Mouse (Mus musculus) stomach, embryonic 16.5 days (tissue): ENCODE measurements around the gene Dlg1. TPM values are rescaled to one million over a fixed set of nuclear protein-coding genes. Genes with fewer than 3 reads are reported as not detected.

Source experiments
- ATAC-seq: fragments of 200-750 bp; cut with Nextera tagmentation; 2 replicates; pipeline ENCODE4 v1.8.0; 2017; ENCODE audit warnings: moderate number of reproducible peaks, moderate TSS enrichment; ENCODE audit not compliant: insufficient read depth, low FRiP score
- H3K27ac ChIP-seq: fragments of 300-500 bp; sonication (generic); 2 replicates; pipeline ENCODE4 v1.5.1; 2014; ENCODE audit warnings: low read length
- H3K27me3 ChIP-seq: fragments of 300-500 bp; sonication (generic); 2 replicates; pipeline ENCODE4 v1.6.1; 2014; ENCODE audit warnings: low read length, control low read depth, mixed read lengths; ENCODE audit not compliant: control insufficient read depth, insufficient read depth
- H3K36me3 ChIP-seq: fragments of 300-500 bp; sonication (generic); 2 replicates; pipeline ENCODE4 v1.6.1; 2014; ENCODE audit warnings: low read length; ENCODE audit not compliant: control insufficient read depth, insufficient read depth
- H3K4me1 ChIP-seq: fragments of 300-500 bp; sonication (generic); 2 replicates; pipeline ENCODE4 v1.6.1; 2014; ENCODE audit warnings: low read length, control low read depth, mixed read lengths; ENCODE audit not compliant: control insufficient read depth, insufficient read depth
- H3K4me2 ChIP-seq: fragments of 300-500 bp; sonication (generic); 2 replicates; pipeline ENCODE4 v1.6.1; 2014; ENCODE audit warnings: low read depth, low read length, mixed read lengths
- H3K4me3 ChIP-seq: fragments of 300-500 bp; sonication (generic); replicated peaks from 2 replicates; pipeline ENCODE4 v1.5.1; 2014; ENCODE audit warnings: mild to moderate bottlenecking, low read length
- H3K9ac ChIP-seq: fragments of 300-500 bp; sonication (generic); 2 replicates; pipeline ENCODE4 v1.6.1; 2014; ENCODE audit warnings: low read length
- H3K9me3 ChIP-seq: fragments of 300-500 bp; sonication (generic); replicated peaks from 2 replicates; pipeline ENCODE4 v1.6.1; 2016; ENCODE audit warnings: low read length, control low read depth; ENCODE audit not compliant: control insufficient read depth
- WGBS: fragments of 180-500 bp; shearing (Covaris S2); extraction: QIAGEN DNeasy Blood & Tissue Kit; methylation state at CpG from one replicate; pipeline ENCODE4 v1.1.7; 2014; 5-methylcytosine and 5-hydroxymethylcytosine counted together
- polyA plus RNA-seq: library from polyadenylated mRNA; unstranded; fragments of >200 nt; fragmentation: Nextera tagmentation; extraction: Ambion mirVana; gene quantifications from 2 replicates; pipeline ENCODE4 v1.2.1, GENCODE M21; 2015

Gene Dlg1
- polyA plus RNA-seq = 24.7 and 26.6 TPM in 2 replicates

DNA sequence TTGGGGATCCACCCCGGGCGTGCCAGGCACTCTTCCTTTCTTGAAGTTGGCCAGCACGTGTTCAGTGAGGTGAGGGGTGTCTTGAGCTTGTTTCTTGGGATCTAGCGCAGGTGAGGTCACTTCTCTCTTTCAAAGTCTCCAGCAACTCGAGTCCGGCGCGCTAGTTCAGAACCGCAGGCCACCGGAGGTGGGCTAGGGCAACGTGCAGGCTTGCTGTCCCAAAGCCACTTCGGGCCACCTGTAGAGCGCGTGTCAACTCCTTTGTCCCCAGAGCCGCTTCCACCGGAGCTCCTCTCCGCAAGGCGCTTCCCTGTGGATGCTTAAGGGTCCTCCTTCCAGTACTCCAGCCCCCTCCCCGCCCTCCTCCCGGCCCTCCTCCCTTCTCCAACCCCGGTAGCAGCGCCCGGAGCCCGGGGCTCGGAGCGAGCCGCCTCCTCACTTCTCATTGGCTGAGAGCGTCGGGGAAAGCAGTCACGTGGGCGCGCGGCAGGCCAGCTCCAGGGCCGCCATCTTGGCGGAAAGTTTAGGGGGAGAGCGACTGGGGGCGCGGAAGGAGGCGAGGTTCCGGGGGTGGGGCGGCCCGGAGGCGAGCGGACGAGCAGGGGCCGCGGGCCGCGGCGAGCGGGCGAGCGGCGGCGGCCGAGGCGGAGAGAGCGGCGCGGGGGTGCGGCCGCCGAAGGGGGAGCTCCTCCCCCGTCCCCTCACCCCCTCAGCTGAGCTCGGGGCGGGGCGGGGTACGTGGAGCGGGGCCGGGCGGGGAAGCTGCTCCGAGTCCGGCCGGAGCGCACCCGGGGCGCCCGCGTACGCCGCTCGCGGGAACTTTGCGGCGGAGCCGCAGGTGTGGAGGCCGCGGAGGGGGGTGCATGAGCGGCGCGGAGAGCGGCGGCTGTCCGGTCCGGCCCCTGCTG, at the start of gene Dlg1:
Dlg1 (plus strand) TSS at position 65 of the 908 bp plus-strand sequence.
- Histone ChIP-seq H3K4me2 (peak within 1 kb of the TSS; percentile 86), H3K4me1 (peaks cover 18% of the 10 kb centered on the region), H3K36me3 (peaks cover 4% of the 10 kb centered on the region; the same call in 1 of the 2 replicates), H3K9ac (peak within 1 kb of the TSS; percentile 98), H3K27me3 (no peaks in the 10 kb centered on the region), H3K27ac (peak within 1 kb of the TSS; percentile 95), H3K9me3 (no peaks in the 10 kb centered on the region), H3K4me3 (peak within 1 kb of the TSS; percentile 95)
- WGBS = under 1% methylated on average over 69 of the region's 95 CpGs
- peak; percentile 96 for ATAC-seq

DNA sequence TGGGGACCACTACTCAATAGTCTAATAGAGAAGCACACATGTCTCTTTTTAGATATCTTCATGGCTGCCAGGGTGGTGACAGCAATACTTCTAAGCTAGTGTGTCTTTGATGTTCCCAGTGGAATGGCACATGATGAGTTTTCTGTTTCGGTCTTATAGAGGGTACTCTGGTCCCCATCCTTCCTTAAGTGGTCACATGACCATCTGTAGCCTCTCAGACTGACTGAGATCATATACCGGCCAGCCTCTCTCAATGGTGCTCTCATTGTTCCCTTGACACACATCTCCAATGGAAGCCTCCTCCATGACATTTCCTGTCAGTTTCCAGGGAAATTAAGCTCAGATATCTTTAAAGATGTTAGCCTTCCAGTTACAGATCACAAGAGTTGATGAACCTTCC, 46.9 kb upstream of the Dlg1 start:
- Histone ChIP-seq H3K9me3 (no peaks in the 10 kb centered on the region), H3K27ac (no peak overlapping the region), H3K9ac (no peak overlapping the region), H3K27me3 (no peaks in the 10 kb centered on the region), H3K4me3 (no peak overlapping the region), H3K36me3 (no peaks in the 10 kb centered on the region), H3K4me2 (no peak overlapping the region), H3K4me1 (peaks cover 17% of the 10 kb centered on the region; the same call in 1 of the 2 replicates)
- ATAC-seq = no peak
- WGBS = 93% methylated on average over 2 of the region's 2 CpGs

DNA sequence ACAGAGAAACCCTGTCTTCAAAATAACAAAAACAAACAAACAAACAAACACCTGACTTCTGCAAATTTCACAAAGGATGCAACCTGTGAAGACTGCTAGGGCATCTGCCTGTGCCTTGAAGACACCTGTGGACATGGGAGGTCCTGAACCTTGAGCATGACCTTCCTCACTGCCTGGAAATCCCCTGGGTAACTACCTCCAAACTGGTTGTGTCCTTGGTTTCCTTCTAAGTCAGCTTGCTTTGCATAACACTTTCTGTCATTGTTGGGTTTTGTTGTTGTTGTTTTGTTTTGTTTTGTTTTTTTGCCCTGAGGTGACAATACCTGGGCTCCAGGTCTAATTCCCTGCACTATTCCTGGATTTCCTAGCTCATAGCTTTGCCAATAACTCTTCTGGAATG, 46.1 kb upstream of the Dlg1 start:
- Histone ChIP-seq H3K36me3 (no peaks in the 10 kb centered on the region), H3K9me3 (no peaks in the 10 kb centered on the region), H3K27me3 (no peaks in the 10 kb centered on the region), H3K4me1 (peaks cover 17% of the 10 kb centered on the region; the same call in 1 of the 2 replicates), H3K4me3 (no peak overlapping the region), H3K27ac (no peak overlapping the region), H3K4me2 (no peak overlapping the region), H3K9ac (no peak overlapping the region)
- no peak for ATAC-seq

DNA sequence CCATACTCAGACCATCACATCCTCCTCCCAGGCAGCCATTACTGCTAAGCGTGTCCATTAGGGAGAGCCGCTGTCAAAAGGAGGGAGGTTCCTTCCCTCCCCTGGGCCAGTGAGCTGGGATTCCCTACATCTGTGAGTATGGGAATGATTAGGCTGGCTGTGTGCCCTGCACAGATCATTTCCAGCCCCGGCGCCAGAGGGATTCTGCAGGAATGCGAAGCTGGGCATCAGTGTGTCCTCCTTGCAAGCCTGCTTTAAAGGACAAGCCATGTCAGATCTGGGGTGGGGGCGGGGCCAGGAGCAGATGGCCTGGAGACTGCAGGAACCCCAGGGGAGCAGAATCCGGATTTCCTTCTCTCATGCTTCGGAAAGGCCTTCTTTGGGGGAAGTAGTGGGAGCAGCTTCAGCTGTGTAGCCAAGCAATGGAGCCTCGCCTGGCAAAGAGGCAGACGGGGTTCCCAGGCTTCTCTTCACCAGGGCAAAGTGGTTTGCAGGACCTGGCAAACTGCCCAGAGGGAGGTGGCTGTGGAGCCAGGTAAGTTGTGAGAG, 45.3 kb upstream of the Dlg1 start:
- peak; percentile 91 for ATAC-seq
- peak overlapping the region; percentile 23 for H3K4me3 ChIP-seq
- peak overlapping the region; percentile 46 for H3K4me2 ChIP-seq
- H3K27ac ChIP-seq = peak overlapping the region; percentile 81
- H3K9ac ChIP-seq = peak overlapping the region; percentile 52
- no peaks in the 10 kb centered on the region for H3K36me3 ChIP-seq
- WGBS = 24% methylated on average over 10 of the region's 10 CpGs
- no peaks in the 10 kb centered on the region for H3K27me3 ChIP-seq
- H3K4me1 ChIP-seq = peaks cover 17% of the 10 kb centered on the region; the same call in 1 of the 2 replicates
- no peaks in the 10 kb centered on the region for H3K9me3 ChIP-seq

DNA sequence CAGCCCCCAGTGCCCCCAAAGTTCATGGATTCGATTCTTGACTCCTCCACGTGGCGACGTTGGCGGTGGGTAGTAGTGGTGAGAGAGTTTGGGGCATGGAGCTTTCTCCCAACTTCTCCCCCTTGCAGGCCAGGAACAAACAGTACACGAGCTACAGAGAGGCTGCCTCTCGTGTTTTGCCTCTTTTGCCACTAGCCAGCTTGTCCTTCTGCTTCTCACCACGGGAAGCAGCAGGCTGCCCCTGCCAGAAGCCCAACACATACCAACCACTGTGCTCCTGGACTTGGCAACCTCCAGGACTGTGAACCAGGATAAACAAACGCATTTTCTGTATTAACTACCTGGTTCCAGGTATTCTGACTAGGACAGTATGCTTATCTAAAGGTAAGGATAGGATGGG, 44.6 kb upstream of the Dlg1 start:
- Histone ChIP-seq H3K27me3 (no peaks in the 10 kb centered on the region), H3K9ac (peak overlapping the region; percentile 52), H3K4me2 (peak overlapping the region; percentile 46), H3K4me1 (peaks cover 17% of the 10 kb centered on the region; the same call in 1 of the 2 replicates), H3K27ac (peak overlapping the region; percentile 81), H3K4me3 (peak overlapping the region; percentile 23), H3K9me3 (no peaks in the 10 kb centered on the region), H3K36me3 (no peaks in the 10 kb centered on the region)
- ATAC-seq = no peak; the same call in 1 of the 2 replicates
- 59% methylated on average over 9 of the region's 9 CpGs for WGBS

DNA sequence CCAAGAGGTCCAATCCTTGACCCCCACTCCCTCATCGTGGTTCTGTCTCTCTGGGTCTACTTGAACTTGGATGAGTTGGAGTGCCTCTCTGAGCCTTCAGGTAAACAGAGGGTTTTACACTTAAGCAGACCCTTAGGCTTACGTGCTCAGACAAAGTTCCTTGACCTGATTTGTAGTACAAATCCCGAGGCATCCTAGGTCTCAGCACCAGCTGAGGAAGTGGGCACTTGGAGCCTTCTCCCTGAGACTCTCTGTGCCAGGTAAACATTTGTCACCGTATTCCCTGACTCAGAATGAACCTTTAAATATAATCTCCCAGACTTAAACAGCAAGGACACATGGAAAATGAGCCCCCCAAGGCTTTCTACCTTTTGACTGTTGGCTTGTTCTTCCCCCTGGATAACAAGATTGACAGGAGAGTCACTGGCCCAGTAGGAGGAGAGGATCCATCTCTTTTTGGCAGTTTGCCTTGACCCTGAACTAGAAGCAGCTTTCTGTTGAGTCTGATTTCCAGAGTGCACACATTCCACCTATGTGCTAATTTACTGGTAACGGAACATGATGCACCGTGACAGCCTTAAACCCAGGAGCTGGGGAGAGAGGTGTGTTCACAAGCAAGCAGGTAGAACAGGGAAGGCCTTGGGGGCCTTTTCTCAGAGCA, 43.4 kb upstream of the Dlg1 start:
- H3K9me3 ChIP-seq = no peaks in the 10 kb centered on the region
- ATAC-seq = no peak
- no peak overlapping the region for H3K27ac ChIP-seq
- WGBS = 74% methylated on average over 6 of the region's 6 CpGs
- no peak overlapping the region for H3K4me3 ChIP-seq
- H3K4me1 ChIP-seq = peaks cover 17% of the 10 kb centered on the region; the same call in 1 of the 2 replicates
- no peak overlapping the region for H3K9ac ChIP-seq
- no peaks in the 10 kb centered on the region for H3K36me3 ChIP-seq
- H3K27me3 ChIP-seq = no peaks in the 10 kb centered on the region
- no peak overlapping the region; the same call in 1 of the 2 replicates for H3K4me2 ChIP-seq

DNA sequence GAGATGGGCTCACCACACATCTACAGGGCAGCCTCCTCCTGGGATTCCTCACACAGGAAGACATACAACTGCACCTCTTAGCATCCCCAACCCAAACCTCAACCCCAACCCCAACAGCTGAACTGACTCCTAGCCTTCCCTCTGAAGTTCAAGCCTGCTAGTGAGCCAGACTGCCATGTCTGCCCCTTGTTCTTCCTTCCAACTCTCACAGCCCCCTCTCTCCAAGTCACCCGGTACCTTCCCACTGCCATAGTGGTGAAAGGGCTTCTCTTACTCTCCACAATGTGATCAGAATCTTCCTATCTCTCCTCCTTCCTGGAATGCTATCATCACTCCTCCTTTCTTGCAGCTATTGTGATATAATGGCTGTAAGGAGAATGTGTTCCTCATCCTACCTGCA, 40.9 kb upstream of the Dlg1 start:
- 96% methylated on average over 1 of the region's 1 CpGs for WGBS
- H3K27ac ChIP-seq = no peak overlapping the region
- H3K9me3 ChIP-seq = no peaks in the 10 kb centered on the region
- no peak overlapping the region for H3K9ac ChIP-seq
- H3K4me1 ChIP-seq = peaks cover 16% of the 10 kb centered on the region; the same call in 1 of the 2 replicates
- H3K36me3 ChIP-seq = no peaks in the 10 kb centered on the region
- no peak overlapping the region for H3K4me2 ChIP-seq
- no peak overlapping the region for H3K4me3 ChIP-seq
- H3K27me3 ChIP-seq = no peaks in the 10 kb centered on the region
- no peak for ATAC-seq

DNA sequence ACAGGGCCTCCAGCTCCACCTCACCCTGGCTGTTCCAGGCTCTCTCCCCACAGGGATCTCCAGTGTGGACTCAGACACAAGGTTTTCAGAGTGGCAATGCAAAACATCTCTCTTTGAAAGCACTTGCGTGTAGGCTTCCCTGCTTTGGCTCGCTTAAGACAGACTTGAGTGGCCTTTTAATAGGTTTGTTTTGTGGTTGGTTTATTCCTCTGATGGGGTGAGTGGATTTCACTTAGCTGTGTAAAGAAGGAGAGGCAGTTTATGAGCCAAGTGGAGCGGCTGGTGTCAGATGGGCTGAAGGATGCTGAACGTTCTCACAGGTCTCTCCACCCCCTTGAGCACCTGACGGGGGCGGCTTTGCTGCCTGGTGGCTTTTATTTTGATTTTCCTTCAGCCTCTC, 40.1 kb upstream of the Dlg1 start:
- 80% methylated on average over 6 of the region's 6 CpGs for WGBS
- Histone ChIP-seq H3K9ac (no peak overlapping the region), H3K36me3 (no peaks in the 10 kb centered on the region), H3K4me1 (peaks cover 9% of the 10 kb centered on the region; the same call in 1 of the 2 replicates), H3K4me3 (no peak overlapping the region), H3K4me2 (no peak overlapping the region), H3K27me3 (no peaks in the 10 kb centered on the region), H3K27ac (no peak overlapping the region), H3K9me3 (no peaks in the 10 kb centered on the region)
- ATAC-seq = no peak

DNA sequence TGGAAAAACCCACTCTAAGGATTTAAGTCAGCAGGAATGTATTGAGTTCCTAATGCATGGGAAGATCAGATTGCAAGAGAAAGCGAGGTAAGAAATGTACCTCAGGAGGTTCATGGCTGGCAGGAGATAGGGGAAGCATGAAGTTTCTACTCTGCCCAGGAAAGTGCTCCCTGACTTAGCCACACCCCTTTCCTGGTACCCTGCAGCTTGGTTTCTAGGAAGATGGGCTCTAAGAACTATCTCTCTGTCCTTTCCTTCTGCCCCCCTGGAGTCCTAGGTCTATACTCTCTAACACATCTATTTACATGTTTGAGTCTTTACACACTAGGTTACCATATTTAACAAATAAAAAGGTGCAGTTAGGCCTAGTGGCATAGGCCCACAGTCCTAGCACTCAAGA, 38.5 kb upstream of the Dlg1 start:
- H3K36me3 ChIP-seq = no peaks in the 10 kb centered on the region
- H3K9me3 ChIP-seq = no peaks in the 10 kb centered on the region
- H3K9ac ChIP-seq = no peak overlapping the region
- no peak for ATAC-seq
- no peak overlapping the region for H3K4me3 ChIP-seq
- H3K27me3 ChIP-seq = no peaks in the 10 kb centered on the region
- 68% methylated on average over 1 of the region's 1 CpGs for WGBS
- H3K27ac ChIP-seq = no peak overlapping the region
- no peaks in the 10 kb centered on the region for H3K4me1 ChIP-seq
- no peak overlapping the region for H3K4me2 ChIP-seq
